Comparison of ENCODE assay signal across 19 mouse cellular contexts in genomic region chr9:57257627-57258026, GRCm38 (mm10). TPM values are rescaled to one million over a fixed set of nuclear protein-coding genes. Genes with fewer than 3 reads are reported as not detected.
"Had no signal": no experiment of that assay in that cellular context is flagged by ENCODE, and none has a peak within 500 bp of the region (broad histone marks: within the 10 kb centered on the region; RNA-seq: fewer than 3 reads in every experiment).

No protein-coding gene starts in this region.

- H3K27ac ChIP-seq: liver, embryonic 15.5 days; midbrain, embryonic 12.5 days; stomach, embryonic 15.5 days had no signal

- H3K9me3 ChIP-seq: liver, embryonic 15.5 days; midbrain, embryonic 12.5 days; stomach, embryonic 15.5 days had no signal

- H3K4me3 ChIP-seq: liver, embryonic 15.5 days; midbrain, embryonic 12.5 days; stomach, embryonic 15.5 days had no signal

- H3K9ac ChIP-seq: liver, embryonic 15.5 days; midbrain, embryonic 12.5 days; stomach, embryonic 15.5 days had no signal

- H3K27me3 ChIP-seq: liver, embryonic 15.5 days; stomach, embryonic 15.5 days had no signal

- ATAC-seq: intestine, postnatal 0 days; lung, postnatal 0 days had no signal

- DNase-seq: kidney, adult 8-10 months; kidney, postnatal 25 days; lung, adult 2 months; lung, postnatal 36 days; thymus, postnatal 4 days had no signal

- H3K4me2 ChIP-seq: liver, embryonic 11.5 days; liver, embryonic 15.5 days; midbrain, embryonic 12.5 days; stomach, embryonic 15.5 days had no signal

RNA-seq across cellular contexts. Expression of gene Trcg1, which starts 21.3 kb away (rescaled TPM):
- total RNA-seq: layer of hippocampus, postnatal 10 days; left cerebral cortex, postnatal 36 days; megakaryocyte progenitor cell, adult 5-6 weeks; midbrain, postnatal 0 days had no signal
- polyA plus RNA-seq: intestine, postnatal 0 days; kidney, embryonic 16.5 days; limb, embryonic 14.5 days; liver, embryonic 11.5 days; liver, embryonic 15.5 days; lung, adult 2 months; lung, postnatal 0 days; midbrain, embryonic 12.5 days; midbrain, postnatal 0 days; neural tube, embryonic 14.5 days; spleen, adult 2 months had no signal
